Mouse (Mus musculus) ZHBTc4 (cell line): ENCODE measurements at regions not wholly inside any gene's neighbourhood (a gene's known extent, or its start where the extent isn't known, plus 50 kb on each side); places are given as distances from the start of the nearest gene placed in this dataset.

ENCODE experiments used
- DNase-seq: peaks from one replicate; pipeline ENCODE4 v3.0.0-alpha.2; 2011; ENCODE audit warnings: low read depth, low spot score

DNA sequence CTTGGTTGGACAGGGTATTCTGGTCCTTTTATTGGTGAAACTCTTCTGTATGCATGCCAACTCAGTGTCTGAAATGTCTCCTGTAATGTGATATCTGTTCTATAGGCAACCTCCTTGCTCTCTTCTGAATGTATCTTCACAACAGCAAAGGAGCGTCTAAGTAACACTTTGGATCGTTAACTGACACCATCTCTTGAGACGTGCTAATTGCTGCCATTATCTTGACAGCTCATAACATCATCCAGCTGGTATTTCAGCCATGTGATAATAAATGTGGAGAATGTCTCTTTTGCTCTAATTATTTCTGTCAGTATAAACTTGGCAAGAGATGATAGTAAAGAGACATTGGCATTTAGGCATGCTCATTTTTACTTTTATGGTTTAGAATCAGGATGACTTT, 68.8 kb upstream of the Col8a1 start:
- no peak for DNase-seq

DNA sequence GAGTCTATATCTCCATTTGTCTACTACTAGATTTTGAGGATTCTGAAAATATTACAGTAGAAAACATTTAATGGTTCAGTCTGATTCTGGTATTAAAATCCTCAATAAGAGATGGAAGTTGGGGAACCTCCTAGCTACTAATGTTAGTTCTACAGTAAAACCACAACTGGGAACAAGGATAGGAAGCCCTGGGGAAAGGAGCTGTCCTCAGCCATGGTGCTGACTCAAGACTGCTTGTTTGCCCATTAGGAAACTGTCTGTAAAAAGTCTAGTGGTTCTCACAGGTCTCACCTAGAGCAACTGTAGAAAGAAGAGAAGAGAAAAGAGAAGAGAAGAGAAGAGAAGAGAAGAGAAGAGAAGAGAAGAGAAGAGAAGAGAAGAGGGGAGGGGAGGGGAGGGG, 90.9 kb upstream of the Col8a1 start:
- peak; percentile 15 for DNase-seq

DNA sequence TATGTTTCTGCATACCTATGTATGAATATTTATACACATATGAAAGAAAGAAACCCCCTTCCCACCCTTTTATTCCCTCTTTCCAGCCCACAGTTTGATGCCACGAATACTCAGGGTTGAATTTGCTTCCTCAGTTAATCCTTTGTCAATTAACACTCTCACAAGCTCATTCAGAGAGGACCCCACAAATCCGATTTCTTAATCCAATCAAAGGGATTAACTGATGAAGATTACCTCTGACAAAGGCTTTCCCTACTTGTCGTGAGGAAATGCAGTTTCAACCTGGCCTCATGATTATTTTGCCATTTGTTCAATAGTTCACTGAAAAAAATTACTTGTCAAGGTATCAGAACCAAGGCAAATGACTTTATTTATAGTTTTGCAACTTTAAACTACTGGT, 91.8 kb upstream of the Col8a1 start:
- DNase-seq, result no peak

DNA sequence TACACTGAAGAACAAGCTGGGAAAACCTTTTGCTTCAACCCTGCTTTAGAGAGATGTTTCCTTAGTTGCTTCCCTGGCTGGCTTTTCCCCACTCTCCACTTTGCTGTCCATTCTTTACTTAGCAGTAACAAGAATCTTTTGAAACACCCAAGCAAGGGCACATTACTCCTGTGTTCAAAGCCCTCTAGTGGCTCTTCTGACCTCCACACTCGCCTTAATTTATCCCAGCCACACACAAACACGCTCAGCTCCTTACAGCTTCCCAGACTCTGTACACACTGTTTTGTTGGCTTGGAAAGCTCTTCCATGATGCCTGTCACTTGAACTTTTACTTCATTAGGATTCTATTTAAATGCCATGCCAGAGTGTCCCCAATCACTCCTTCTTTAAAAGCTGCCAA, 97.3 kb upstream of the Col8a1 start:
- DNase-seq, result peak; percentile 6

DNA sequence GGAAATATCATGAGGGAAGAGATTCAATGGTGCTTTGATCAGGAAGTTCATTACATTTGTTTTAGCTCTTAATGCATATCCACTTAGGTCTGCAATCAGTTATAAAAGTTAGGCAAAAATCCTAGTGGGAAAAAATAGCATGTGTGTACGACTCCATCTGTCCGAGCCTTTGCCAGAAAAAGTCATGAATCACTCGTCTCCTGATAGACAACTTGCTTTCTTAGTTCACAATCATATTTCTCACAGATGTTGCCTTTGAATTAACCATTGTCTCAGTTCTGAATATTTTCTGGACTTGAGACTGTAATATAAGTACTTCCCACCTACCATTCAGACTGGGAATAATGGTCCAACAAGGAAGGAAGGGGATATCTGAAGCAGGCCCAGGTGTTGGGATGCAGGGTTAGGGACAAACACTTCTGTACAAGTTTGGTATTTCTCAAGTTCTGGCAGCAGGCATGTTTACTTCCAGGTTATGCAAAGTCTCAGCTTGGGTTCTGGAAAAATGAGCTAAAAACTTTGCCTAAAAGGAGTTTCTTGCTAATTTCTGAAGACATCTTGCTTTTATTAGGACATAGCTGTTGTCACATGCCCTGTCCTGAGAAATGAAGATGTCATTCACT, 98.4 kb upstream of the Col8a1 start:
- no peak for DNase-seq

DNA sequence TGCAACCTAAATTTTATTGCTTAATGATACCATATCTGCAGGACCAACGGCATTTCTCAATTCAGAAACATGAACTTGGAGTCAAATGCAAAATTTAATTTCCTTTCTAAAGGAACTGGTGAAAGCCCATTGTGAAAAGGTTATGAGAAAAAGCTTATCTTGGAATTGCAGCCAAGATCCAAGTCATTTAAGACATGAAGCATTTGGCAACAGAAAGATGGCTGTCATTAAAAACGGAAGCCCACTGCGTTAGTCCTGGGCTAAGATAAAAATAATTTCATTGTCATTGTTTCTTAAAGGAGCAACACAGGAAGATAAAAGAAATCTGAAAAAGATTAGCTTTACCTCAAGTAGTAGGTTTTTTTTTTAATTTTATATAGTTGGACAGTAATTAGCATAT, 99.2 kb upstream of the Col8a1 start:
- no peak for DNase-seq

DNA sequence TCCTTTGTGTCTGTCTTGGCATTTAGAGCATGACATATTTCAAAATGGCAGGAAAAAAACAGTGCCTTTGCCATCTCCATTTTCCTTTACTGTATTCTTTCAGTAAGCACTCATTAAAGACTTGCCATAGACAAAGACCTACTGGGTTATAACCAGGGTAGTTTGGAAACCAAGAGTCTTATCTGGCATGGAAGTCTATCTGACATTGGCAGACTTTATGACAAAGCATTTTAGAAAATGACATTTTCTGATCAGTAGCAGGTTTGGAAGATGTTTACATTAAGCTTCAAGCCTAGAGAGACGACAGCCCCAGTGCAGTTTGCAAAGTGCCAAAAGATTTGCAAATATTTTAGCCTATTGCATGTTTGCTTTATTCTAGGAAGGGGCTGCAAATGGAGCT, 102.5 kb upstream of the Col8a1 start:
- no peak for DNase-seq

DNA sequence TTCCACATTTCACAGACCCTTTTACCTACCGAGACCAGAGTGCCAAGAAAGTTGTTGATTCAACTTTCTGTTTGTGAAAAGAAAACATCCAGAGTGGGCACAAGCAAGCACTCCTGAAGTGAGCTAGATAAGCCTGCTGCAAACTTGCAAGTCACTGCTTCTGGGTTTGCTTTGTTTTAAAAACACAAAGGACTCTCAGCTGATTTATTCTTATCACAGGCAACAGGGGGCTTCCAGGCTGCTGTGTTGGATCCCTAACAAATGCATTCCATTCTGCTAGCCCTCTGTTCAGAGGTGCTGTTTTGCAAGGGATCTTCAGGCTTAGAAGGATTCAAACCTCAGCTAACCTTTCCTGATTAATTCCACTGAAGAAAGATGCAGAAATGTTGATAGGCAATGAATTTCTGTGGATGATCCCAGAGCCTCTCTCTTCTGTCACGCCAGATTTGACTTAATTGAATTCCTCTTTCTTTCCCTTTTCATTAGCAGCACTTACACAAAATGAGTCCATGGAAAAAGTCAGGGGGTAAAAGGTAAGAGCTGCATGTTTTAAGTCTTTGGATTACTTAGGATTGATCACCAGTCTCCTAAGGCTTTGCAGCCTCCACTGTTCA, 103.7 kb upstream of the Col8a1 start:
- peak; percentile 17 for DNase-seq

DNA sequence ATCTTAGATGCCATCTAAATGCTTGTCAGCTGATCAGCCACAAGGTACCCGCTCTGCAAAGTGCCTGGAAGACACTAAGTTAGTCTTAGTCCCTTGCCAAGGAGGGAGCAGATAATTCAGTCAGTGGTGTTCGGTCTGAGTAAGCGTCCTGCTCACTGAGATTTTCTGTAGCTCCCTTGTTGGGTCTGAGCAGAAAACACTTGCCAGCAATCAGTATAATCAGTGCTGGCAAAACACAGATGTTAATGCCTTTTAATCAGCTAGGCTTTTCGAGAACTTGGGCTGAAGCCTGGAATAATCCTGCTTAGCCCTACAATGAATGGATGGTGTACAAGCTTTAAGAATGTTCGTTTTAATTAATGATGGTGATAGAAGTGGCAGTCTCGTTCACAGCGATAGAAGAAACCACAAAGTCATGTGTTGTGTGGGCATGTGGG, 104.2 kb upstream of the Col8a1 start:
- no peak for DNase-seq

DNA sequence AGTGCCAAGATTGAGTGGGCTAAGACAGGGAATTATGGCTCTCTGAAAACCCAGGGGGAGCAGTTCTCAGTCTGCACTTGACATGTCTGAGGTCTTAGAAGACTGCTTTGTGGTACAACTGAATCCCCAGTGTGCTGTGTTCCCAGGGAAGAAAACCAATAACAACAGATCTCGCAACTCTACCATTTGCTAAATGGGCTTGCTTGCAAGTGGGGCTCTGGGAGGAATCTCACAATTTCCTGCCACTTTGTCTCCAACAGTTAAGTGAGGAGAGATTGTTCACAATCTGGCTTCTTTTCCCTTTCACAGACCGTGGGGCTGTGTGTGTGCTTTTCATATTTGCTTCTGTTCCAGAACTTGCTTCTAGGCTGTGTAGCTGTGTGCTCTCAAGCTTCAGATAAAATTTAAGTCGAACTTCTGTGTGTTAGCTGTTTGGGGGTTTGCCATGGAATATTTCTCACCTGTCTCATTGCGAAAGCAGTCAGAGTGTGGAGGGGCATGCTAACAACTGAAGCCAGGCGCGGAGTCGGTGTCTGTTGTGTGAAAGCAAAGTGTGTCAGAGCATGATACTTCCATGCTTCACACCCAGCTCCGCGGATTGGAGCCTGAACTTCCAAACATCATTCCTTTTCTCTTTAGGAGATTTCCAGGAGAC, 108.8 kb upstream of the Col8a1 start:
- DNase-seq, result no peak

DNA sequence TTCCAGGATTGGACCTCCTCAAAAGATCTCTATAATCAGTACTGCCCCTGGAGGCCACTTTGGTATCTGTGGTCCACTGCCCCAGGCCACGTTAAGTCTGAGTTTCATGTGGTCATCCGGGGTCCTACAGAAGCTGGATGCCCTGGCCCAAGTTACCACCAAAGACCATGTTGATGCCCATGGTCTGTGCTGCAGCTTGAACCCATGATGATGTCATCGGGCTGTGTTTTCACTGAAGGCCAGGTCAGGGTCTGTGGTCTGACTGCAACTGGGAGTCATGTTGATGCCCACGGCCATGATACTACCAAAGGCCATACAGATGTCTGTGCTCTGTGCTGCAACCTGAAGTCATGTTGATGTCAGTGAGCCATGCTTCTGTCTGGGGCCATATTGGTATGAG, 122.3 kb upstream of the Col8a1 start:
- DNase-seq, result no peak

DNA sequence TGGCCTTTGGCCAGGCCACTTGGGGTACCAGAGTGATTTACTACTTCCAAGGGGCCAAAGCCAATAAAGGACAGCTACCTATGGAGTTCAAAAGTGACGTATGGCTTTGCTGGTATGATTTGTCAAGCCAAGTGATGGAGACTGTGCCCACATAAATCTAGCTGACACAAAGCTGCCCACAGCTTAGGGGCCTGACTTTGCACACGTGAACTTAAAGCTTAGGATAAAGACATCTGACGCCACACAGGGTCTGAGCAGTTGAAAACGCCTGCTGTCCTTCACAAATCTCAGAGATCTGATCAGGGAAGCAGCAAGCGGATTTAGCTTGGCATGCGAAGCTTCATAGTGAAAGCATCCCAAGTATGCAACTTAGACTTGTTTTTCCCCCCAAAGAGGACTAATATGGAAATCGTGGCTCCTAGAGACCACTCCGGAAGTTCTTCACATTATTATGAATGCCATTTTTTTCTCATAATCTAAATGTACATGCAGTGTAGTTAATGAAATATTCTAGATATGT, 127.1 kb upstream of the Col8a1 start:
- no peak for DNase-seq

DNA sequence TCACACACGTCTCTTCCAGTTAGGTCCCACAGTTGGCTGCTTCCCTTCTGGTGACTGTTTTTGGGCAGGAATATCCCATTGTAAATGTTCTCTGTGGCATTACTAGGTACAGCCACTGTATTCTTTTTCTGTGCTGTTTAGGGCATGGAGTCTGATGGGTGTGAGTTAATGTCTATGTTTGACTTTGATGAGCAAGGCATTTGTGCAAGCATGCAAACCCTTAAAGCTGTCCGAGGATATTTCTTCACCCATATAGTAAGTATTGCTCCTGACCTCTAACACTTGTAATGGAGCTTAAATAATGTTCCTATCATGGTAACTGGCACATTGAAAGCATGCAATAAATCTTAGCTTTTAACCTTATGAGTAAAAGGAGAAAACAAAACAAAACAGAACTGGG, 133.6 kb upstream of the Col8a1 start:
- DNase-seq, result no peak

DNA sequence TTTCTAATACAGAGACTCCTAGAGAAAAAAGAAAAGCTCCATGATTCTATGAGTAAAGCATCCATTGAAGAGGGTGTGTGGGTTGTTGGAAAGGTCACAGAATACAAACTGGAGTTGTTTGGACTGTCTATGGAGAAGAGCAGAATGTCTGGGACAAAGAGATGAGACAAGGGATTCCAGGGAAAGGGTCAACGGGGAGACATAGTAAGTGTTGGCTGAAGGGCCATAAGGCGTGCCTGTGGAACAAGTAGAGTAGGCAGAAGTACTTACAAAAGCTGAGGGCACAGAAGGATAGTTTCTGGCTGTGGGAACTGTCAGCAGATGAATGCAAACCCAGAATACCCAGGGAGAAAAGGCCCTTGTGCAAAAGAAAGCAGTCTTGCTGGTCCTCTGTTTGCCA, 134.0 kb upstream of the Col8a1 start:
- no peak for DNase-seq

DNA sequence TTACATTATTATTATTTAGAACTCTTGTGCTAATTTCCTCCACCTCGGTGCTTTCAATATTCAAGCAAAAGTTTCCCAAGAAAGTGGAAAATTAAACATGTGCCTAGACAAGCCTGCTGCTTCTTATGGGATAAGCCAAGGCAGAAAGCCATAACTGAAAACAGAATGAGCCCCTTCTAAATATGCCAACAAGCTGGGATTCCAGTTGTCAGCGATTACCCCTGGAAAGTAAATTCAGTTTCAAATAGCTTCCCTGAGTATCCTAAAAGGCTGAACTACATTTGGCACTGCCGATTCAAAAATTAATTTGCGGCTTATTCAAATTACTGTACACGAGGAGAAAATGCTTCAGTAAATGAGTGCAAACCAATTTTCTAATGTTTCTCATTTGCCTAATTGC, 135.6 kb upstream of the Col8a1 start:
- no peak for DNase-seq

DNA sequence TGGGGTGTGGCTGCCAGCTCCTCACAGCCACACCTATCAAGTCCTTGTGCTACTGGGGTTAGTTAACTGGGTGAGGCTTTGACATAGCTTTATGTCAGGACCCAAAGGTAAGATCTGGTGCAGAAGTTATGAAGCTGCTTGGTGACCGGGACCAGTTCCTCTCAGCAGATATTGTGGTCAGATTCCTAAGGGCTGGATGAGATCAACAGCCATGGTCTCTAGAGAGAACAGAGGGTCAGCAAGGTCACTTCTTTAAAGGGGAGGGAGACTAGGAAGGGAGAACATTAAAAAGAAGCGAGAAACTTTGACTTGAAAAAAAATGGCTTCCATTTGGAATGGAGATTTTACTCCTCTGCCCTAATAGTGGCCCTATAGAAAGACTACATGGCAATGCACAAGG, 138.6 kb upstream of the Col8a1 start:
- DNase-seq, result no peak

DNA sequence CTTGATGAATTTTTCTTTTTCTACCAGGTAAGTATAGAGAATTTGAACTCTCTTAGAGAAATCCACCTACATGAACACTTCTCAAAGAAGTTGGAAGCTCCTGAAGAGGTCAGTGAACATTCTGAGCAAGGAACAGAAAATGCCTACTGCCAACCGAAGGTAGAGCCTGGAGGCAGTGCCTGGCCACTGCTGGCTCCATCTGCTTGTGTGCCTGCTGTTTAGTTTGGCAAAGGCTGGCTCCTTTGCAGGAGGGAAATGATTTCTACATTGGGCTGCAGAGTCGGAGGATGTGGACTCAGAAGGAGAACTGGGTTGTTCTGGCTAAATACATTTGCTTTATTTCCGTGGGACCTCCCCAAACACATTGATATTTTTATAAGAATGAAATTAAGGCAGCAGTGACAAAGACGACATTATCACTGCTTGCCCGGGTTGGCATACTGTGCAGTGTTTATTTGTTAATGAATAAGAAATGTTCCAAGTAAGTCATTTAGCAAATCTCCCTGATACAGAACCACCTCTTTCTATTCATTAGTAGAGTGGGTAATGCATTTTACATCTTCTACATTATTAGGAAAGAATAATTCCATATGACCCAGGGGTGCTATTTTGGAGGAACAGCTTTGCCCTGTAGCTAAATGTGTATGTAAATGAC, 139.3 kb upstream of the Col8a1 start:
- no peak for DNase-seq

DNA sequence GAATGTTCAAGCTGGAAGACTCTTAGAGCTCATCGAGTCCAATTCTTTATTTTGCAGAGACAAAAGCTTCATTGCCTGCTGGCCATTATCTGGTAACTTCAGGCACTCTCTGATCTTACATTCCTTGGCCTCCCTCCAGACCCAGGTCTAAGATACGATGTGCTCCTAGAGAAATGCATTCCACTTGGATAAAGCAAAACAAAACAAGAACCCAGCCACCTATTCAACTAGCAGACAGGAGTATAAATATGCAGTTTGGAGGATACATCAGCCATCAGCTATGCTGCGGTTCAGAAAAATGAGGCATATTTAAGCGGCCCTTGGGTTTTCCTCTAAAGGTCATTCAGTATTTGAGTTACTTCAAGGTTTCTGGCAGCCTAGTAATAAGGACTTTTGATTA, 146.5 kb upstream of the Col8a1 start:
- no peak for DNase-seq

DNA sequence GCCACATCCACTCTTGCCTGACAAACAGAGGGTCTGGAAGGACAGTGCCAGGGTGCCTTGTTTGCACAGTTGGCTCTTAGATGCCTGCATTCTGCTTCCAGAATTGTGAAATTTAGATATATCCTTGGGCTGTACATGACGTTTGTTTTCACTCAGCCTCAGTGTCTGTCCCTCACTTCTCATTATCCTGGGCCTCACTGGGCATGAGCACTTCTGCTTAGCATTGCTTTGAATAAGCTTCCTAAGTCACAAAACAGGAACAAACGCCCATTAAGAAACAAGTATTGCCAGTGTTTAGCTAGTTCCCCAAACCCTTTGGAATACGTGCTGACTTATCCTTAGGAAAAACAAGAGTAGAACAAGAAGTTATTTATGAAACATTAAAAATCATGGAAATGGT, 148.0 kb upstream of the Col8a1 start:
- DNase-seq, result no peak

DNA sequence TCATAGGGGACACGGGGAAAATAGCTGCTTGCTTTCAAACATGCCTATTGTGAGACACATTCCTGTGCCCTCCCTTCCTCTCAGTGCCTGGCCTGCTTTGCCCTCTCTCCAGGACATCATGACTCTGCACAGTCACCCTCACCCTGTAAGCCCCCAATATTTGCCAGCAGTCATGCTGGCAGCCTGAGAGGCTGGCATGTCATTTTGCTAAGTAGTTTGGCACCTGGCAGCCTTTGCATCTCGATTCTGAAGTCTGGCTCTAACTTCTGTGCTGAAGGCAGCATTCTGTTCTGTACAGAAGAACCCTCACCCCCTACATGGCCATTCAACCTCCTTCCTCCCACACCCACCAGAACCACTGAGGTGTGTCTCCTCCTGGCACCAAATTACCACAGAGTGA, 157.5 kb upstream of the Col8a1 start:
- DNase-seq, result no peak

DNA sequence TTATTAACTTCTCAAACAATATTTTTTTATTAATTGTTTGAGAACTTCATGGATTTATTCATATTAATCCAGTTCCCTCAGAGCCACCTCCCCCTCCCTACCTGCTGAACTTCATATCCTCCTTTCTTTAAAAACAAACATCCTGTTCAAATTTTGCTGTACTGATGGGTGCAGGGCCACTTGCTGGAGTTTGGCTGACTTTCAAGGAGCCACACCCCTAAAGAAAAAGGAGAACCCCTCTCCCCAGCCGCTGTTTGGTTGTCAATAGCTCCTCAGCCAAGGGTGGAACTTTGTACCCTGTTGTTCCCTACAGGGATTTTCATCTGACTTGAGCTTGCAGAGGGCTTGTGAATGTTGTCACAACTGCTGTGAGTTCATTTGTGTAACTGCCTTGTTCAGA, 160.0 kb upstream of the Col8a1 start:
- no peak for DNase-seq

DNA sequence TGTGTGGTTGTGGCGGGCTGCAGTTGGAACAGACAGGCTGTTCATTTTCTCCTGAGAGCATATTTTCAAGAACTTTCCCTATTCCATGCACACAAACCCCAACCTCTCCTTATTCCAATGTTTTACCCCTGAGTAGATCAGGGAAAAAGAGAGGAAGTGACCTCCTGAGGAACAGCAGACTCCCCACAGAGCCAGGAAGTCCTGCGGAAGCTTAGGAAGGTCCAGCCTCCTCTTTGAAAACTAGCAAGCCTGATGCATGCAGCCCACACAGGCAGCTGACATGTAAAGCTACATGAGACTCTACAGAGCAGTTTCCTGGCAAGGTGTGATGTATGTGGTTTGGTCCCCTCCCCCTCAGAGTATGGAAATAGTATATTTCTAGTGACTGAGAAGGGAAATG, 160.9 kb upstream of the Col8a1 start:
- DNase-seq, result no peak
